Mouse (Mus musculus): ENCODE data around the gene Lrp5. TPM values are rescaled to one million over a fixed set of nuclear protein-coding genes. Genes with fewer than 3 reads are reported as not detected.

Lrp5 gene
- 4.5 TPM for polyA plus RNA-seq (2015; fragmentation: Illumina TruSeq; extraction: RNeasy Lipid Tissue Mini Kit (QIAGEN cat#74804); ENCODE audit: low read depth, low replicate concordance)

DNA sequence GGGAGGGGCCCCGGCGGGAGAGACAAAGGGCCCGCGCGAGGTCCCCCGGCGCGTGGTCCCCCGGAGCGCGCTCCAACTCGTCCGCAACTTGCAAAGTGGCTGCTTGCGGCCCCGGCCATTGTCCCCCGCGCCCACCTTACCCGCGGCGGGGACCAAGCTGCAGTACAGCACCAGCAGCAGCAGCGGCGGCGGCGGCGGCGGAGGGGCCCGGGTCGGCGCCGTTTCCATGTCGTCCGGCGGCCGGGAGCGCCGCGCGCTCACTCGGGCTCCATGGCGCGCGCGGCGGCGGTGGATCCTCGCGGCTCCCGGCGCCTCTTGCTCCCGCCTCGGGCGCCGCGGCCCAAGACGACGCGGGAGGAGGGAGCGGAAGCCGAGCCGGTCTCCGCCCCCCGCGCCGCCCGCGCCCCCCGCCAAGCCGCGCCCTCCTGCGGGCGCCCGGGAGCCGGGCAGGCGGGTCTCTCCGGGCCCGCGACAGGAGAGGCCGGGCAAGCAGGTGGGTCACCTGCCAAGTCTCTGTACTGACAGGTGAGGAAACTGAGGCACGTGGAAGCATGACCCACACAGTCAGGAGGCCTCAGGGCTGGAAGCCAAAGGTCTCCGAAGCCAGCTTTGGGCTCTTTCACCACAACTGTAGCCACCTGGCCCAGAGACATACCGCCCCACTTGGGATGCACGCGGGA, at the start of gene Lrp5:
Lrp5 (minus strand) TSS at position 350 of the 680 bp plus-strand sequence.

DNA sequence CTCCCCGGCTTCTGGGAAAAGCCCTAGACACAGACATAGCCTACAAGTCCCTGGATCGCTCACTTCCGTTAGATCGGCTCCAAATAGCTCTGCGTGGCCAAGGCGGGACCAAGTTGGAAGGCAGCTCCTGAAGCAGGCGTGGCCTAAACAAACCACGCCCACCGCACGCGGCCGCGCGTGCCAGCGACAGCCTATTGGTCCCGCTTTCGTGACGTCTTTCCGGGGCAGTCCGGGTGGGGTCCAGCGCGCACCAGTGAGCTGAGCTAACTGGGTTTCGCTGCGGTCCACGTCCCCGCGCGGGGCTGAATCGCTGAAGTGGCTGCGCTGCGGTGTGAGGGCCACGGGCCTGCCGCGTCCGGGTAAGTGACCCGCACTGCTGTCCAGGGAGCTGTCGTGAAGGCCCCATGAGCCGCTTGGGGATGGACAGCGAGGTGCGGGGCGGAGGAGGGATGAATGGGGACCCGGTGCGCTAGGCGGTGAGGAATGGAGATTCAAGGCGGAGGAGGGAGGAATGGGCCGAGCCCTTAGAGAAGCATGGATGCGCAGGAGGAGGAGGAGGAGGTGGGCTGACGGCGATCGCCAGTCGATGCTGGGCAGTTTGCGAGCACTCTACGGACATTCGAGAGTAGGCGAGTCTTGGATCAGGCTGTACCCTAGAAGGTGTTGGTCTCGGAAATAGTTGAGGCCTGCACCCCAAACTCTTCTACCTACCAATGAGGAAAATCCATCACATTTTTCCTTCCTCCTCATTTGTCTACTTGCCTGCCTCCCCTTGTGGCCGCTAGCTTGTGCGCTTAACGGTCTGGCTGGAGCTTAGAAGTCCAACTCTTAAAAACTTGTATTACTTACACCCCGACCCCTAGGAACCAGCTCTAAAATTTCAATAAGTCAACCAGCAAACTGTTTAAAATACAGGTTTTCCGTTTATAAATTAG, 22.0 kb upstream of the Lrp5 start, which contains the start of gene 1810055G02Rik:
1810055G02Rik (plus strand) TSS at position 216 of the 935 bp plus-strand sequence.

DNA sequence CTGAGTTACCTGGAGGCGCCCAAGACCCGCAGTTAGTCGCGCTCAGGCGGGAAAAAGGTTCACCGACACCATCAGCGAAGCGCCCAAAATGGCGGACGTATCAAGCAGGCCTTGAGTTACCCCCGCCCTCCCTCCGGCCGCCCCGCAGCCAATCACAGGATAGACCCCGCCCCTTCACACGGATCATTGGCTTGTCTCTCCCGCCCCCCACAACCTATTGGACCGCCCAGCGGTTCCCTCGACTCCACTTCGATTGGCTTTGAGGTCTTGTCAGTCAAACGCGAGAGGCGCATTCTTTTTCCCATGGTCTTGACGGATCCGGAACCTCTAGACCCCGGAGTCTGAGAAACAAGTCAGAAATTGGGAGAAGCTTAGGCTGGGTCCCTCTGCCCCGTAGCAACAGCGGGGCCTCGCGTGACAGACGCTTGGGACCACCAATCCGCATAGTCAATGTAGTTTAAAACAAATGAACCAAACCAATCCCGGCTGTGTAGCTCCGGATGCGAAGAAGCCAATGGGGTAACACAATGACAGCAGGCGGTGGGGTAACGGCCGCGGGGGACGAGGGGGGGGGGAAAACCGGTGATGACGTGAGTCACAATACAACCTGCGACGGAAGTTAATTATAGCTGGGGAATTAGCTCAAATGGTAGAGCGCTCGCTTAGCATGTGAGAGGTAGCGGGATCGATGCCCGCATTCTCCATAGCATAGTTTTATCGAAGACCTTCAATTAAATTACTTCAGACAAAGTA, 110.6 kb downstream of the Lrp5 start, which contains the start of gene Ppp6r3:
Ppp6r3 (minus strand) TSS at position 118 of the 753 bp plus-strand sequence.

Other genes starting within 250 kb of the Lrp5 start
- gene Ppp6r3, start 110.8 kb downstream of the Lrp5 start, polyA plus RNA-seq (2015; fragmentation: Illumina TruSeq; extraction: RNeasy Lipid Tissue Mini Kit (QIAGEN cat#74804); ENCODE audit: low read depth, low replicate concordance) = 61.8 TPM
- gene 1810055G02Rik, start 21.7 kb upstream of the Lrp5 start, polyA plus RNA-seq (2015; fragmentation: Illumina TruSeq; extraction: RNeasy Lipid Tissue Mini Kit (QIAGEN cat#74804); ENCODE audit: low read depth, low replicate concordance) = 26.5 TPM
- gene Kmt5b, start 80.9 kb upstream of the Lrp5 start, polyA plus RNA-seq (2015; fragmentation: Illumina TruSeq; extraction: RNeasy Lipid Tissue Mini Kit (QIAGEN cat#74804); ENCODE audit: low read depth, low replicate concordance) = 28.6 TPM
- gene Chka, start 165.2 kb upstream of the Lrp5 start, polyA plus RNA-seq (2015; fragmentation: Illumina TruSeq; extraction: RNeasy Lipid Tissue Mini Kit (QIAGEN cat#74804); ENCODE audit: low read depth, low replicate concordance) = 82.1 TPM
- 14.5 TPM for gene Tcirg1, start 220.6 kb upstream of the Lrp5 start, polyA plus RNA-seq (2015; fragmentation: Illumina TruSeq; extraction: RNeasy Lipid Tissue Mini Kit (QIAGEN cat#74804); ENCODE audit: low read depth, low replicate concordance)
- 305 TPM for gene Ndufs8, start 226.2 kb upstream of the Lrp5 start, polyA plus RNA-seq (2015; fragmentation: Illumina TruSeq; extraction: RNeasy Lipid Tissue Mini Kit (QIAGEN cat#74804); ENCODE audit: low read depth, low replicate concordance)
- 4.3 TPM for gene Aldh3b1, start 243.2 kb upstream of the Lrp5 start, polyA plus RNA-seq (2015; fragmentation: Illumina TruSeq; extraction: RNeasy Lipid Tissue Mini Kit (QIAGEN cat#74804); ENCODE audit: low read depth, low replicate concordance)
- 16.0 TPM for gene Unc93b1, start 248.6 kb upstream of the Lrp5 start, polyA plus RNA-seq (2015; fragmentation: Illumina TruSeq; extraction: RNeasy Lipid Tissue Mini Kit (QIAGEN cat#74804); ENCODE audit: low read depth, low replicate concordance)

Data from brain, adult 10 weeks (tissue).